Mouse (Mus musculus): ENCODE measurements at regions not wholly inside any gene's neighbourhood (a gene's known extent, or its start where the extent isn't known, plus 50 kb on each side); places are given as distances from the start of the nearest gene placed in this dataset.

- ChIA-PET CTCF (no interaction called here), POLR2A (interaction anchor here in 1 of 4 experiments (1.2 to 1.4 kb wide), 2 partner anchors 9 to 18 kb away, joined by 3 to 4 read pairs; no protein-coding TSS in a partner anchor)
Observed at GRCm38 (mm10) chr14:48022271-48022670, 98.4 kb upstream of the Peli2 start.

GRCm38 (mm10) chr14:48024051-48024693 lies 96.5 kb upstream of the Peli2 start:
- ChIA-PET POLR2A (interaction anchor here in 2 of 4 experiments (0.5 to 0.6 kb wide), 2 partner anchors 123 to 723 kb away, joined by 3 read pairs; no protein-coding TSS in a partner anchor), CTCF (no interaction called here)

GRCm38 (mm10) chr14:48039286-48039790 lies 81.3 kb upstream of the Peli2 start:
- CTCF ChIA-PET: no interaction called here
- POLR2A ChIA-PET: interaction anchor here in 1 of 4 experiments (1.0 kb wide), 1 partner anchor 18 kb away, joined by 4 read pairs; no protein-coding TSS in a partner anchor

GRCm38 (mm10) chr14:48046094-48046493 lies 74.5 kb upstream of the Peli2 start:
- CTCF ChIA-PET: no interaction called here
- POLR2A ChIA-PET: no interaction called here

GRCm38 (mm10) chr14:48046831-48047230 lies 73.8 kb upstream of the Peli2 start:
- ChIA-PET CTCF (no interaction called here), POLR2A (no interaction called here)

- CTCF ChIA-PET: no interaction called here
- POLR2A ChIA-PET: no interaction called here
Observed at GRCm38 (mm10) chr14:48049698-48050459, 70.7 kb upstream of the Peli2 start.

GRCm38 (mm10) chr14:48050460-48050760 lies 70.2 kb upstream of the Peli2 start:
- POLR2A ChIA-PET: no interaction called here
- CTCF ChIA-PET: no interaction called here

GRCm38 (mm10) chr14:48051971-48052370 lies 68.7 kb upstream of the Peli2 start:
- ChIA-PET CTCF (interaction anchor here in 2 of 4 experiments (0.6 kb wide), 3 partner anchors 104 to 476 kb away, joined by 3 to 9 read pairs (median 5); no protein-coding TSS in a partner anchor), POLR2A (interaction anchor here in 1 of 4 experiments (0.6 kb wide), 1 partner anchor 479 kb away, joined by 3 read pairs; no protein-coding TSS in a partner anchor)

- ChIA-PET CTCF (interaction anchor here in 2 of 4 experiments (0.6 kb wide), 3 partner anchors 103 to 476 kb away, joined by 3 to 9 read pairs (median 5); no protein-coding TSS in a partner anchor), POLR2A (interaction anchor here in 2 of 4 experiments (0.6 kb wide), 2 partner anchors 137 to 479 kb away, joined by 3 read pairs; no protein-coding TSS in a partner anchor)
Observed at GRCm38 (mm10) chr14:48052405-48052804, 68.2 kb upstream of the Peli2 start.

GRCm38 (mm10) chr14:48053151-48053550 lies 67.5 kb upstream of the Peli2 start:
- CTCF ChIA-PET: no interaction called here
- POLR2A ChIA-PET: no interaction called here

- POLR2A ChIA-PET: interaction anchor here in 1 of 4 experiments (0.8 kb wide), 1 partner anchor 321 kb away, joined by 3 read pairs; no protein-coding TSS in a partner anchor
- CTCF ChIA-PET: interaction anchor here in 2 of 4 experiments (0.6 to 1.3 kb wide), 3 partner anchors 8 to 305 kb away, joined by 3 to 4 read pairs (median 4); no protein-coding TSS in a partner anchor
Observed at GRCm38 (mm10) chr14:48054719-48055118, 65.9 kb upstream of the Peli2 start.

GRCm38 (mm10) chr14:48055861-48056260 lies 64.8 kb upstream of the Peli2 start:
- ChIA-PET POLR2A (no interaction called here), CTCF (interaction anchor here in 1 of 4 experiments (0.6 kb wide), 1 partner anchor 423 kb away, joined by 3 read pairs; no protein-coding TSS in a partner anchor)

GRCm38 (mm10) chr14:48058234-48058868 lies 62.3 kb upstream of the Peli2 start:
- POLR2A ChIA-PET: no interaction called here
- CTCF ChIA-PET: no interaction called here

GRCm38 (mm10) chr14:48059664-48060455 lies 60.8 kb upstream of the Peli2 start:
- ChIA-PET CTCF (interaction anchor here in 1 of 4 experiments (0.6 kb wide), 1 partner anchor 426 kb away, joined by 3 read pairs; no protein-coding TSS in a partner anchor), POLR2A (interaction anchor here in 1 of 4 experiments (0.9 kb wide), 1 partner anchor 48 kb away, joined by 4 read pairs; no protein-coding TSS in a partner anchor)

- ChIA-PET POLR2A (no interaction called here), CTCF (no interaction called here)
Observed at GRCm38 (mm10) chr14:48068641-48069040, 52.0 kb upstream of the Peli2 start.
